Comparison of ENCODE assay signal across 9 mouse cellular contexts in the genomic region with DNA sequence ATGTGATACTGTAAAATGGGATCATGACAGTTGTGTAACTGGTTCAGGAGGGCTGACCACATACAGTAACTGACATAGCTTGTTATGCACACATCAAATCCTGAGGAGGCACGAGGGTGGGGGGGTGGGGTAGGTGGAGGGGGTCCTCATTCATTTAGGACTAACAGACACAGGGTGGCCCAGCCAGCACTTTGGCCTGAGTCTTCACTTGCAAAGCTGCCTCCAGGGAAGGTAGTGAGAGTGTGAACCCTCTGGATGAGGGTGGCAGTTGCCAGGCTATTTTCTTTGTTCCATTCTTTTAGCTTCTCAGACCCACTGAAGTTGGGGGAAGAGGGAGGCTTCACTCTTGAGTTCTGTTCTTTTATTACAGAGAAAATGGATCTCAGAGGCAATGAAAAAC.
A peak's percentile ranks its signal among the peaks of the same experiment; 100 is the strongest.
DNase-seq lines count a peak whose midpoint lies in the region; ATAC-seq and TF ChIP-seq lines count a peak whose summit lies in the region.
"Had no signal": no experiment of that assay in that cellular context is flagged by ENCODE, and none has a peak within 500 bp of the region (broad histone marks: within the 10 kb centered on the region; RNA-seq: fewer than 3 reads in every experiment).

No protein-coding gene starts in this region.

- no peaks in the 10 kb centered on the region for H3K27me3 ChIP-seq in midbrain, embryonic 11.5 days (ENCODE audit: control insufficient read depth, insufficient read depth, low read length)
- peaks cover 35% of the 10 kb centered on the region for H3K27me3 ChIP-seq in midbrain, embryonic 10.5 days (ENCODE audit: low read depth, poor library complexity, severe bottlenecking)
- no peaks in the 10 kb centered on the region for H3K27me3 ChIP-seq in forebrain, postnatal 0 days (ENCODE audit: insufficient read depth, low read length)
- 0 out of 2 replicates have a peak, but pooled peaks cover 8% of the 10 kb centered on the region for H3K27me3 ChIP-seq in limb, embryonic 12.5 days
- no peaks in the 10 kb centered on the region for H3K27me3 ChIP-seq in neural tube, embryonic 14.5 days (ENCODE audit: control insufficient read depth, insufficient read depth, low read length)

- no peak overlapping the region for H3K9ac ChIP-seq in midbrain, embryonic 11.5 days (ENCODE audit: low read length)
- no peak overlapping the region; the same call in 1 of the 2 replicates for H3K9ac ChIP-seq in forebrain, postnatal 0 days
- no peak overlapping the region for H3K9ac ChIP-seq in limb, embryonic 12.5 days (replicated peaks)
- no peak overlapping the region for H3K9ac ChIP-seq in neural tube, embryonic 14.5 days (replicated peaks; ENCODE audit: low read depth, low read length)
- H3K9ac ChIP-seq: liver, embryonic 14.5 days had no signal

- peaks cover 25% of the 10 kb centered on the region for H3K4me1 ChIP-seq in midbrain, embryonic 11.5 days (ENCODE audit: control insufficient read depth, insufficient read depth, low read length)
- peaks cover 66% of the 10 kb centered on the region for H3K4me1 ChIP-seq in midbrain, embryonic 10.5 days
- H3K4me1 ChIP-seq in forebrain, postnatal 0 days (ENCODE audit: insufficient read depth), result peaks cover 38% of the 10 kb centered on the region
- peaks cover 24% of the 10 kb centered on the region for H3K4me1 ChIP-seq in limb, embryonic 12.5 days (replicated peaks)
- H3K4me1 ChIP-seq in neural tube, embryonic 14.5 days (ENCODE audit: control insufficient read depth, insufficient read depth, low read length), result peaks cover 23% of the 10 kb centered on the region

- no peak overlapping the region for H3K27ac ChIP-seq in midbrain, embryonic 11.5 days (ENCODE audit: low read depth, low read length)
- no peak overlapping the region for H3K27ac ChIP-seq in midbrain, embryonic 10.5 days (replicated peaks)
- H3K27ac ChIP-seq in forebrain, postnatal 0 days (ENCODE audit: low read depth, low read length), result peak overlapping the region; percentile 60; the same call in 1 of the 2 replicates
- H3K27ac ChIP-seq in limb, embryonic 12.5 days, result no peak overlapping the region
- no peak overlapping the region for H3K27ac ChIP-seq in neural tube, embryonic 14.5 days (ENCODE audit: low read depth, low read length)
- H3K27ac ChIP-seq: liver, embryonic 14.5 days had no signal

- peak overlapping the region; percentile 47 for H3K4me2 ChIP-seq in midbrain, embryonic 11.5 days
- peak overlapping the region; percentile 52 for H3K4me2 ChIP-seq in forebrain, postnatal 0 days (ENCODE audit: low read depth)
- peak overlapping the region; percentile 63 for H3K4me2 ChIP-seq in limb, embryonic 12.5 days
- peak overlapping the region; percentile 48 for H3K4me2 ChIP-seq in neural tube, embryonic 14.5 days (ENCODE audit: low read depth, low read length)

- no peak overlapping the region for H3K4me3 ChIP-seq in midbrain, embryonic 11.5 days (ENCODE audit: low read depth, low read length)
- H3K4me3 ChIP-seq in midbrain, embryonic 10.5 days, result no peak overlapping the region; the same call in 1 of the 2 replicates
- peak overlapping the region; percentile 34; the same call in 1 of the 2 replicates for H3K4me3 ChIP-seq in forebrain, postnatal 0 days (ENCODE audit: low read depth, low read length)
- H3K4me3 ChIP-seq in limb, embryonic 12.5 days (replicated peaks), result no peak overlapping the region
- no peak overlapping the region; the same call in 1 of the 2 replicates for H3K4me3 ChIP-seq in neural tube, embryonic 14.5 days (ENCODE audit: low read depth, low read length)

- H3K9me3 ChIP-seq in midbrain, embryonic 11.5 days (ENCODE audit: control insufficient read depth, low read length), result no peaks in the 10 kb centered on the region
- H3K9me3 ChIP-seq in midbrain, embryonic 10.5 days (replicated peaks), result no peaks in the 10 kb centered on the region
- no peaks in the 10 kb centered on the region for H3K9me3 ChIP-seq in forebrain, postnatal 0 days (ENCODE audit: low read length)
- no peaks in the 10 kb centered on the region for H3K9me3 ChIP-seq in limb, embryonic 12.5 days
- no peaks in the 10 kb centered on the region for H3K9me3 ChIP-seq in neural tube, embryonic 14.5 days (ENCODE audit: control insufficient read depth, low read length)

- WGBS in midbrain, embryonic 11.5 days, result 62% methylated on average over 1 of the region's 1 CpGs
- WGBS in midbrain, embryonic 10.5 days, result 65% methylated on average over 1 of the region's 1 CpGs
- 33% methylated on average over 1 of the region's 1 CpGs for WGBS in forebrain, postnatal 0 days
- 54% methylated on average over 1 of the region's 1 CpGs for WGBS in limb, embryonic 12.5 days
- WGBS in neural tube, embryonic 14.5 days, result 60% methylated on average over 1 of the region's 1 CpGs

- ATAC-seq in midbrain, embryonic 11.5 days (ENCODE audit: low FRiP score), result 0 out of 2 replicates have a peak, but pooled peaks have one; percentile 14
- ATAC-seq in forebrain, postnatal 0 days, result no peak
- ATAC-seq in limb, embryonic 12.5 days (ENCODE audit: insufficient number of reproducible peaks, insufficient read depth, low FRiP score, low TSS enrichment, low read depth), result no peak; the same call in 1 of the 2 replicates
- ATAC-seq in neural tube, embryonic 14.5 days (ENCODE audit: low read depth), result peak; percentile 8; the same call in 1 of the 2 replicates
- ATAC-seq in CD4-positive, CD25-positive, alpha-beta regulatory T cell, adult 4 months, result no peak

- no peaks in the 10 kb centered on the region for H3K36me3 ChIP-seq in midbrain, embryonic 11.5 days (ENCODE audit: control insufficient read depth, insufficient read depth, low read length)
- H3K36me3 ChIP-seq in midbrain, embryonic 10.5 days, result no peaks in the 10 kb centered on the region
- H3K36me3 ChIP-seq in forebrain, postnatal 0 days (ENCODE audit: insufficient read depth), result no peaks in the 10 kb centered on the region
- no peaks in the 10 kb centered on the region for H3K36me3 ChIP-seq in limb, embryonic 12.5 days
- no peaks in the 10 kb centered on the region for H3K36me3 ChIP-seq in neural tube, embryonic 14.5 days (ENCODE audit: control insufficient read depth, insufficient read depth, low read length)

- TF ChIP-seq CTCF in forebrain, postnatal 0 days (IDR thresholded peaks at IDR 0.05; ENCODE audit: low read depth), result no peak

- DNase-seq in midbrain, embryonic 11.5 days (ENCODE audit: low spot score, missing footprints), result no peak
- no peak for DNase-seq in midbrain, embryonic 10.5 days (ENCODE audit: low spot score)
- DNase-seq in forebrain, postnatal 0 days, result no peak
- DNase-seq in adrenal gland, adult 18-20 months (ENCODE audit: low spot score in 2 of 2), result no peak
- DNase-seq in urinary bladder, postnatal 4 days (ENCODE audit: low spot score in 2 of 2), result no peak

Comparison
In these comparisons a context has a peak if more than half of its experiments do, and no peak if none do; other contexts are left out.
1. ATAC-seq: peak in midbrain, embryonic 11.5 days (single experiment) and neural tube, embryonic 14.5 days (single experiment); none in forebrain, postnatal 0 days (single experiment), limb, embryonic 12.5 days (single experiment) and CD4-positive, CD25-positive, alpha-beta regulatory T cell, adult 4 months (single experiment).
2. Peak in every context shown above with its lines, with median percentiles within 50 percentile points of each other: H3K4me2 ChIP-seq.